Mouse (Mus musculus) megakaryocyte-erythroid progenitor cell, adult 5 weeks (primary cell): ENCODE measurements around the gene Olfr142. TPM values are rescaled to one million over a fixed set of nuclear protein-coding genes. Genes with fewer than 3 reads are reported as not detected.

ENCODE experiments used
- polyA plus RNA-seq: library from polyadenylated mRNA; stranded (reverse); fragments of >175 nt; gene quantifications from 2 replicates; pipeline ENCODE4 v1.2.3, GENCODE M21; 2012

Olfr142 gene
- not detected in 2 replicates for polyA plus RNA-seq

DNA sequence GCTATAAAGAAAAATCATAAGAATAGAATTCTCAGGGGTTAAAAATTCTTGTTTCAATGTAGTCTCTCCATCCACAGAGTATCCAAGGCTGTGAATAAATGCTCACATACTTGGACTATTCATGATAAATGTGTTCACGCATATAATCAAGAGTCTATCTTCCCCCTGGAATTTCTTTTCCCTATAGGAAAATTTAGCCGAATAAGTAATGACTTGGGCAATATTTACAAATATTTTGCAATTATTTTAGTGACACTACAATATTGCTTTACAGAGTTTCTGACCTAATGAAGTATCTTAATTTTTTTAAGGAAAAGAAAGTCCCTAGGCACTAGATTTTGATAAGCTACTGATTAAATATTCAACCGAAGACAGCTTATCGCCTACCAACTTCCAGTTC lies at the start of gene Olfr142:
TSS of gene Olfr142 (minus strand) at position 101 of the 400 bp plus-strand sequence.

DNA sequence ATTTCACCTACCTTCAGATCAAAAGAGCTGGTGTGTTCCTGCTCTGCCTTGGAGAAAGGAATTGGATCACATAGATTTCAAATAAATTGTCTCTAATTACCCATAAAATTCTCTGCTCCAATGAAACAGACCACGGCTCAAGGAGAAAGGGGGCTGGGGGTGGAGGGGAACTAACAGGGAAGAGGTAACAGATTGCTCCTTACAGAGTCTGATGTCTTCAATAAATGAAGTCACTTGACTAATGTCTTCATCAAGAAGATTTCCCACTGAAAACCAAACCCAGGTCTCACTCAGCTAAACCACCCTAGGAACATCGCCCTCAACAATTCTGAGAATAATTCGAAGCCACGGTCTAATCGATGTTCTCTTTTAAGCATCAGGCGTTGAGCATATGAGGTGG lies 35.3 kb upstream of the Olfr142 start, which contains the start of gene Olfr1272:
TSS of gene Olfr1272 (minus strand) at position 101 of the 400 bp plus-strand sequence.

DNA sequence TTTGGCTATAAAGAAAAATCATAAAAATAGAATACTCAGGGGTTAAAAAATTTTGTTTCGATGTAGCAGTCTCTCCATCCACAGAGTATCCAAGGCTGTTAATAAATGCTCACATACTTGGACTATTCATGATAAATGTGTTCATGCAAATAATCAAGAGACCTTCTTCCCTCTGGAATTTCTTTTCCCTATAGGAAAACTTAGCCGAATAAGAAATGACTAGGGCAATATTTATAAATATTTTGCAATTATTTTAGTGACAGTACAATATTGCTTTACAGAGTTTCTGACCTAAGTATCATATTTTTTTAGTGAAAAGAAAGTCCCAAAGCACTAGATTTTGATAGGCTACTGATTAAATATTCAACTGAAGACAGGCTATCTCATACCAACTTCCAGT lies 13.5 kb upstream of the Olfr142 start, which contains the start of gene Olfr1271:
TSS of gene Olfr1271 (minus strand) at position 101 of the 400 bp plus-strand sequence.

DNA sequence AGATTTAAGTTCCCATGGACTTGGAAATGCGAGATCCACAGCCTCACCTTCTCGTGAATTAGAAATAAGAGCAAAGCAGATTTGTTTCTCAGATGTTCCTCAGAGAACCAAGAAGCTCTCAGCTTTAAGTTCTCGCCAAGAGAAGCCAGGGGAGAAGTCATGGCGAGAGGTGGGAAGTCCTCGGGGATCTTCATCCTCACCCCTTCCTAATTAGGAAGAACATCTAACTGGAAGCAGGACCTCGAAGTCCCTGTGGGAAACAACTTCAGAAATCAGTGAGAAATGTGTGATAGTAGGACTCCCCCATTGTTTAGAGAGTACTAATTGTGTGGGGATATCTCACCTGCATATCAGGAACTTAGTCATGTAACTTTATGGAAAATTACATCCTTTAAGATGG lies 33.0 kb downstream of the Olfr142 start, which contains the start of gene Olfr1506:
TSS of gene Olfr1506 (minus strand) at position 101 of the 400 bp plus-strand sequence.

Other genes starting within 250 kb of the Olfr142 start
- gene Olfr1263, start 245.5 kb downstream of the Olfr142 start, polyA plus RNA-seq: 0.03 TPM in 1 of 2 replicates, not detected in the other
- not detected in 2 replicates for gene Olfr1264, start 232.0 kb downstream of the Olfr142 start, polyA plus RNA-seq
- gene Olfr1265, start 222.3 kb downstream of the Olfr142 start, polyA plus RNA-seq: not detected in 2 replicates
- 0.08 TPM in 1 of 2 replicates, not detected in the other for gene Olfr140, start 194.0 kb downstream of the Olfr142 start, polyA plus RNA-seq
- gene Olfr1269, start 136.2 kb downstream of the Olfr142 start, polyA plus RNA-seq: not detected in 2 replicates
- gene Olfr32, start 115.3 kb downstream of the Olfr142 start, polyA plus RNA-seq: 0.02 TPM in 1 of 2 replicates, not detected in the other
- gene Olfr1270, start 104.5 kb downstream of the Olfr142 start, polyA plus RNA-seq: 0.02 TPM in 1 of 2 replicates, not detected in the other
- not detected in 2 replicates for gene Olfr1506, start 33.1 kb downstream of the Olfr142 start, polyA plus RNA-seq
- gene Olfr1271, start 13.4 kb upstream of the Olfr142 start, polyA plus RNA-seq: not detected in 2 replicates
- not detected in 2 replicates for gene Olfr1272, start 35.2 kb upstream of the Olfr142 start, polyA plus RNA-seq
- 0.10 TPM in 1 of 2 replicates, not detected in the other for gene Gm13769, start 64.6 kb upstream of the Olfr142 start, polyA plus RNA-seq
- gene Olfr1274-ps, start 141.1 kb upstream of the Olfr142 start, polyA plus RNA-seq: not detected in 2 replicates